Mouse (Mus musculus) thymus, adult 2 months (tissue): Measurements from ENCODE around the gene Igsf3. TPM values are rescaled to one million over a fixed set of nuclear protein-coding genes. Genes with fewer than 3 reads are reported as not detected.
A peak's percentile ranks its signal among the peaks of the same experiment; 100 is the strongest.

Experiments used
- DNase-seq: peaks from one replicate; pipeline ENCODE4 v3.0.0; 2021
- H3K27ac ChIP-seq: fragments of 200-500 bp; 2 replicates; pipeline ENCODE4 v1.5.1; 2012; ENCODE audit warnings: low read length, control low read depth; ENCODE audit not compliant: control insufficient read depth, insufficient read depth
- H3K27me3 ChIP-seq: fragments of 200-500 bp; 2 replicates; pipeline ENCODE4 v1.6.1; 2012; ENCODE audit warnings: mild to moderate bottlenecking, low read length, moderate library complexity, mixed read lengths; ENCODE audit not compliant: control insufficient read depth, insufficient read depth
- H3K36me3 ChIP-seq: fragments of 200-500 bp; 2 replicates; pipeline ENCODE4 v1.6.1; 2012; ENCODE audit warnings: mild to moderate bottlenecking, low read length, moderate library complexity; ENCODE audit not compliant: control insufficient read depth, insufficient read depth
- H3K4me1 ChIP-seq: fragments of 200-500 bp; replicated peaks from 2 replicates; pipeline ENCODE4 v1.6.1; 2012; ENCODE audit warnings: low read length; ENCODE audit not compliant: control insufficient read depth, insufficient read depth
- H3K4me3 ChIP-seq: fragments of 200-500 bp; 2 replicates; pipeline ENCODE4 v1.5.1; 2012; ENCODE audit warnings: mild to moderate bottlenecking, low read length, control low read depth, moderate library complexity; ENCODE audit not compliant: control insufficient read depth, insufficient read depth
- CTCF ChIP-seq: fragments of 200-500 bp; IDR thresholded peaks from 2 replicates; pipeline ENCODE4 v1.5.1; 2012; ENCODE audit warnings: mild to moderate bottlenecking, control low read depth, low read length, moderate library complexity, borderline replicate concordance; ENCODE audit not compliant: control insufficient read depth, poor library complexity, insufficient read depth; ENCODE audit errors: extremely low read depth
- POLR2A ChIP-seq: fragments of 200-500 bp; IDR thresholded peaks from 2 replicates; pipeline ENCODE4 v1.6.1; 2012; ENCODE audit warnings: mild to moderate bottlenecking, low read length, control low read depth, moderate library complexity; ENCODE audit not compliant: control insufficient read depth, poor library complexity, insufficient read depth; ENCODE audit errors: extremely low read depth
- WGBS: fragments of 180-500 bp; shearing (Covaris S2); methylation state at CpG from one replicate; pipeline ENCODE4 v1.1.7; 2018; 5-methylcytosine and 5-hydroxymethylcytosine counted together
- polyA plus RNA-seq: library from polyadenylated mRNA; depleted of rRNA; stranded (reverse); fragments of >200 nt; gene quantifications from 2 replicates; pipeline ENCODE4 v1.2.3, GENCODE M21; 2012

The Igsf3 gene
- polyA plus RNA-seq, 1 experiment: 8.6 TPM

DNA sequence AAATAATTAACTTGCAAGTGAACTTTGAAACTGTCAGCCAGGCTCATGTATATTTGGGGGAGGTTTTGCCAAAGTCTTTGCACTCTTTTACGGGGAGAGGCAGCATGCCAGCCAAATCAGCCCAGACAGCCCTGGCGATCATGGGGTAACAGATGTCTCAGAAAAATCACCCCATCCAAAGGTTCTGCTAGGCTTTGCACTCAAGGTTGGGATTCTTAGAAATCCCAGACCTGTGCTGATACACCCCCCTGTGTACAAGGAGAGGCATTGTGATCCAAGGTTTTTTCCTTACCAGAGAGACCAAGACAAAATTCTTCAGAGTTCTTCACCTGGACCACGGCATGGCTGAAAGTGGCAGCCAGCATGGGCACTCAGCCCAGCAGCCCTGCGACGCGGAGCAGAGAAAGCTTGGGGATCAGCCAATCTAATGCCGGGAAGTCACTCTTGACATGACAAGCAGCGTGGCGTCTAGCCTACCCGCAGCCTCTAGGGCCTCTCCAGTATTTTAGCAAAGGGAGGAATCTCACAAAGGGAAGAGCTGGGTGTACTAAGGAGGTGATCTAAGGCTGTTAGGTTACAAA lies 7.5 kb upstream of the Igsf3 start:
- WGBS: 90% methylated on average over 10 of the region's 10 CpGs
- Histone ChIP-seq H3K36me3 (no peaks in the 10 kb centered on the region), H3K27me3 (no peaks in the 10 kb centered on the region), H3K4me3 (no peak overlapping the region), H3K4me1 (peaks cover 25% of the 10 kb centered on the region), H3K27ac (no peak overlapping the region)
- DNase-seq: no peak
- TF ChIP-seq POLR2A (no peak), CTCF (no peak)

GRCm38 (mm10) chr3:101372345-101372980 lies 4.4 kb upstream of the Igsf3 start:
- TF ChIP-seq POLR2A: no peak
- peak; percentile 87 for TF ChIP-seq CTCF
- 48% methylated on average over 13 of the region's 13 CpGs for WGBS
- no peak overlapping the region for H3K27ac ChIP-seq
- no peak overlapping the region for H3K4me3 ChIP-seq
- peak; percentile 78 for DNase-seq
- H3K36me3 ChIP-seq: no peaks in the 10 kb centered on the region
- H3K27me3 ChIP-seq: peaks cover 2% of the 10 kb centered on the region; the same call in 1 of the 2 replicates
- peaks cover 20% of the 10 kb centered on the region for H3K4me1 ChIP-seq

DNA sequence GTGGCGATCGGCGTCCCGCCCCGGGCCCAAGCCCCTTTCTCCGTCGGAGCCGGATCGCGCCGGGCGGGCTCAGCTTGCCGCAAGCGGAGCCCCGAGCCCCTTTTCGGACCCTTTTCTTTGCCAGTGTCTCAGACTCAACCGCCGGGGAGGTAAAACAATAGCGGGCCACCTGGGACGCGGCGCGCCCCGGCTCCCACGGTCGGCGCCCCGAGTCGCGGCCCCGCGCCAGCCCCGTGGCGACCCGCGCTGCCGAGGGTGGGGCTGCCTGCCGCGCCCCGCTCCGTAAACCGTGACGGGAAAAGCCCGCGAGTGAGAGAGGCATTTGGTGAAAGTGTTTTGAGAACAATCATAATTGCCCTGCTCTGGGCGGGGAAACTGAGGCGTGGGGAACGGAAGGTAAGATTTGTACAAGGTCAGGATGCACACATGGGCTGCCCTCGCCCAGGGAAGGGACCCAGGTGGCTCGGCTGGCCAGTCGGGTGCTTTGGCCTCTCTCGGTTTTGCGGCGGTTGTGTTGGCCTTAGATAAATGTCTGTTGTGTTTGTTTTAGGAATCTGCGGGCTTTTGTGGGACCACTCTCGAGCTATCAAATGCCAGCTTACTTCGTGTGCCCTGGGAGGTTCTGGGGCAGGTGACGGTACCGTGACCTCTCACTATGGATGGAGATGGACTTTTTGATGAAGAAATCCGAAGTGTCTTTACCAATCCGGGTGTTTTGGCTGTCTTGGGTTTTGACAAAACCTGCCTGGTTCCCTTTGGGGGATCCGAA lies 557 bp downstream of the Igsf3 start:
- no peaks in the 10 kb centered on the region for H3K36me3 ChIP-seq
- no peak for TF ChIP-seq CTCF
- H3K4me3 ChIP-seq: peak overlapping the region; percentile 67
- DNase-seq: no peak
- no peak overlapping the region for H3K27ac ChIP-seq
- H3K27me3 ChIP-seq: peaks cover 3% of the 10 kb centered on the region; the same call in 1 of the 2 replicates
- under 1% methylated on average over 61 of the region's 62 CpGs for WGBS
- H3K4me1 ChIP-seq: peaks cover 13% of the 10 kb centered on the region

DNA sequence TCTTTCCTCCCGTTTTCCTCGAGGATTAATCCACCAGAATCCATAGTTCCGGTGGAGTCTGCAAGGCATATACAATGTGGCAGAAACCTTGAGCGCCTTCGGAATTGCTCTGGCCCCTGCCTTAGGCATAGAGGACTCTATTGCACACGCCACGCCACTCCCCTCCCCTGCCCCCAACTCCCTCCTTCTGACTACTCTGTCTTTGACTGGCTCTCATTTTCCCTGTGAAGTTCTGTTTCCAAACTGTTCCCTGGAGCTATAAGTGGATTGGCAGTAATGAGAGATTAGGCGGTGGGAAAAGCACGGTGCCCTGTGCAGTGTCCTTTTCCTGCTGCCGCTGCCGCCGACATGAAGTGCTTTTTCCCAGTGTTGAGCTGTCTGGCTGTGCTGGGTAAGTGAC lies 1.2 kb downstream of the Igsf3 start:
- Histone ChIP-seq H3K36me3 (no peaks in the 10 kb centered on the region), H3K4me1 (peaks cover 13% of the 10 kb centered on the region), H3K4me3 (peak overlapping the region; percentile 67), H3K27ac (no peak overlapping the region), H3K27me3 (peaks cover 3% of the 10 kb centered on the region; the same call in 1 of the 2 replicates)
- no peak for DNase-seq
- 11% methylated on average over 12 of the region's 12 CpGs for WGBS
- TF ChIP-seq CTCF (no peak), POLR2A (no peak)

DNA sequence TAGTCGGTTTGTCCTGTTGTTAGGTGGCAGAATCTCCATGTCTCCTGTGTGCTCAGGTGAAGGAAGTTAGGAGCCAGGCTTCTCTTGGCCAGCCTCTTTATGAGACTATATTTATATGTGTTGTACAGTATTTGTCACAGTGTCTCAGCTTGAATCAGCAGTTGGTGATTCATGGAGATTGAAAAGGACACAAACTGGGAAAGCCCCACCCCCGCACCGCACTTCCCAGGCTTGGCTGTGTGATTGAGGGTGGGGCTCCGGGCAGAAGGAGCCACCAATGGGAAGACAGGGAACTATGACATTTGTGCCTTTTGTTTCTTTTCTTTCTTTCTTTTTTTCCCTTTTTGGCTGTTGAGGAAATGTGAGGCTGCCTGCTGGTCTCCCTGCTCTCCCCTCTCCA lies 2.9 kb downstream of the Igsf3 start:
- peaks cover 13% of the 10 kb centered on the region for H3K4me1 ChIP-seq
- WGBS: 95% methylated on average over 4 of the region's 4 CpGs
- no peak overlapping the region for H3K27ac ChIP-seq
- H3K27me3 ChIP-seq: peaks cover 3% of the 10 kb centered on the region; the same call in 1 of the 2 replicates
- H3K36me3 ChIP-seq: no peaks in the 10 kb centered on the region
- no peak overlapping the region for H3K4me3 ChIP-seq
- TF ChIP-seq CTCF (no peak), POLR2A (no peak)
- DNase-seq: no peak

DNA sequence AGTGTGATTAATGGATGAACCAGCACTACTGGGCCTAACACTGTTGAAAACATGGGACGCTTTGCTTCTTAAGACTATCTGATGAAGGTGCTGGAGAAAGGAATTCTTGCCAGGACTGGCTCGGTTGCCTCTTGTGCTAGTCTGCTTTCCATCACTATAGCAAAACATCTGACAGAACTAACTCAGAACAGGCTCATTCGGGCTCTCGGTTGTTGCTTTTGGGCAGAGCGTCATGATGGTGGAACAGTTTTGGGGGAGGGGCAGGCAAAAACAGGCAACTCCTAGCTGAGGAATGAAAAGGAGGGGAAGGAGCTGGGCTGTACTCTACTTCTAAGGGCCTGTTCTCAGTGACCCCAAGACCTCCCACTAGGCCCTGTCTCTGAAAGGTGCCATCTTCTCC lies 4.8 kb downstream of the Igsf3 start:
- 94% methylated on average over 5 of the region's 5 CpGs for WGBS
- DNase-seq: no peak
- TF ChIP-seq CTCF: no peak
- no peak for TF ChIP-seq POLR2A
- peaks cover 3% of the 10 kb centered on the region; the same call in 1 of the 2 replicates for H3K27me3 ChIP-seq
- H3K27ac ChIP-seq: no peak overlapping the region
- no peaks in the 10 kb centered on the region for H3K36me3 ChIP-seq
- H3K4me1 ChIP-seq: peaks cover 15% of the 10 kb centered on the region
- H3K4me3 ChIP-seq: no peak overlapping the region
